Mouse (Mus musculus) embryo, embryonic 11.5 days (tissue): ENCODE measurements around the gene Apol7a.
A peak's percentile ranks its signal among the peaks of the same experiment; 100 is the strongest.

Experiments used
- DNase-seq: peaks from one replicate; pipeline ENCODE4 v3.0.0-alpha.2; 2012; ENCODE audit warnings: low read depth, low spot score

Apol7a gene

DNA sequence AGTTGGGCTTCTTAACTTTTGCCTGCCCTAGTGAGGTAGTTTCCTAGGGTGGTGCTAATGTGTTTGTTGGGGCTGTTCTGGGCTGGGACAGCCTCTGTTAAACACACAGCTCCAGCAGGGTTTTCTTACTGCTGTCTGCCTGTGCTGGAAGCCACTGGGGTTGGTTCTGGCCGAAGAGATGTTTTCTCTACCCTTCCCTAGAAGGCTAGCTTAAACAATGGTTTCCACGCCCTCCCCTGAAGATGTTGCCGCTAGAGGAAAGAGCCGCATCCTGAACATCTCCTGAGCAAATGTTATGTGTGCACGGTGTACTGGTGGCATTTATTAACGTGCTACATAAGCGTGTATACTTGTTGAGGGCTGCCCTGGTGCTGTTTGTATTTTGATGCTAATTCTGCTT is 50.8 kb downstream of the Apol7a start:
- DNase-seq = no peak

DNA sequence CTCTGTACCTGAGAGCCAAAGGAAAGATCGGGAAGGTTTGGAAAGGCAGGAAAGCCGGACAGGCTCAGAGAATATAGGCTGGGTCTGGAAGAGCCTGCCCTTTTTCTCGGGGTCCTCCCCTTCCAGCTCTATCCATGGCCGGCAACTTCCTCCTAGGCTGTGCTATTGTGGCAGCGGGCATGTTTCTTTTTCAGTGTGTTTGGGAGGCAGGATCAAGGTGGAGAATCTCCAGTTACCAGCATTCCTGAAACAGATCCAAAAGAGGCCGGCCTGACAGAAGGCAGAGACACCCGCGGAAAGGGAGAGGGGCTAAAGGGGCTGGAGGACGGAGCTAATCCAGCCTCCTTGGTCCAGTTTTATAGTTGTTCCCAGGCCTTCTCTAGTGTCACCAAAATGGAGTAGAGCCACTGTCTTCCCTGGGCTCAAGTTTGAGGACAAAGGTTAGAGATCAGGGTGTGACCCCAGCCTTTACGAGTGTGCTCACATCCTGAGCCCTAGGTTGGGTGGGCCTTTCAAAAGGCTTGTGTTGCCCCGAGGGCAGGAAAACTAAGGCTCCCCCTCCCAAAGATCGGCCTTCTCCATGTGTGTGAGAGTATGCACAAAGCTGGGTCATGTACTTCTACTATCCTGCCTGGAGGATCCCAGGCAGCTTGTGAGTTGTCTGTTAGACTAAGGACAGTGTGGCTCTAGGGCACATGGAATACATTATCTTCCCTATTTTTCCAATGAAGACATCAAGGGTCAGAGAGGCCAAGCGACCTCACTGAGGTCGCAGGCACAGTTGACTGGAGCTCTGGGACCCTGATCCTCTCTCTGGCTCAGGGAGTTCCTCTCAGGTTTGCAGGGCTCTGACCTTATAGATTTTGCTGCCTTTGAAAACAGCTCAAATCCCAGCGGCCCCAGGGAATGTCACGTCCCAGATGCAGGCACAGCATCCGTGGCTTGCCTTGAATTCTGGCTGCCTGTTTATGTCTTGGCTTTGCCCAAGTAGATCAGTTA is 54.5 kb downstream of the Apol7a start:
- DNase-seq = no peak

- peak; percentile 70 for DNase-seq
Observed at GRCm38 (mm10) chr15:77343527-77344091, 55.3 kb downstream of the Apol7a start.

GRCm38 (mm10) chr15:77342962-77343526 is 55.9 kb downstream of the Apol7a start:
- DNase-seq = no peak

DNA sequence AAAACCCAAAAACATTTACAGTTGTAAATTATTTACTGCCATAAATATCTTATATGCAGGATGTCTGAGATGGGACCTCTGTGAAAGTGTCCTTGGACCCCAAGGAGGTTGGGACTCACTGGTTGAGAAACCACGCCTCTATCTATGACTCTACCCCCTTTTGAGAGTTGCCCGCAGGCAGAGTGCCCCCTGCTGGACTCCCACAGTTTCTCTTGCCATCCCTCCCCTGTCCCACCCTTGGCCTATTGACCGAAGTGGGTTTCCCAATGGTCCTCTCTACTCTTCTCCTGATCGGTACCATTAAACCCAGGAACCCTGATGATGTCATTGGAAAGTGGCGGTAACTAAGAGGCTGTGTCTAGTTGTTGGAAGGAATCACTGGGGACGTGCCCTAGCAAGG is 56.9 kb downstream of the Apol7a start:
- DNase-seq = no peak

DNA sequence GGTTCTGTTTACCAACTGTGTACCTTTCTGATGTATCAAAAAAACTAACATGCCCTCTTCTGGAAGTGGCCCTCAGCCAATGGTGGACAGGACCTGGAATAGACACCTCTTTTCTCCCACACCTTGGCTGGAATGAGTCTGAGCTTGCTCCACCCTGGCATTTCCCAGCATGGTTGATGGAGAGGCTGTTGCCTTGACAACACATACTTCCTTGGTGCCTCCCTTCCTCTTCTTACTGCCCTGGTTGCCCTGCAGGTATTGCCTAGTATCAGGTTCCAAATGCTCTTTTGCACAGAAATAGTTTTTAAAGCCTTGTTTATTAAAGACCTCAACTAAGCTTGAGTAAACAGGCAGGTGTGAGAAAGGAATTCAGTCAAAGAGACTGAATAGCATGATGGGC is 58.3 kb downstream of the Apol7a start:
- DNase-seq = no peak

DNA sequence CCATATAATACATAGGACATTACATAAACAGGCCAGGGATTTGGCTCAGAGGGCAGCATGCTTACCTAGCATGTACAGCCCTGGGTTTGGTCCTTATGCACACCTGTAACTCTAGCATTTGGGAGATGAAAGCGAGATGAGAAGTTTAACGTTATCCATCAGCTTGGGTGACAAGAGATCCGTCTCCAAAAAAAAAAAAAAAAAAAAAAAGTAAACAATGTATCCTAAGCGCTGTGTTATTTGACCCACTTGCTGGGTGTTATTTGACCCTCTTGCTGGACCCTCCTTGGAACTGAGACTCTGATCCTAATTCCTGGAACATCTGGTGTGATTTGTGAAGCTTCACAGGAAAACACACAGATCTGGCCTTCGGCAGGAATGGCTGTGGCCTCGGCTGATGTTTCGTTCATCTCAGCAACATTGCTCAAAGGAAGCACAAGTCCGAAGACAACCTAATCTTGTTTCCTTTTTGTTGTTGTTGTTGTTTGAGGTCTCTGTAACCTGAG is 59.9 kb downstream of the Apol7a start:
- DNase-seq = no peak

DNA sequence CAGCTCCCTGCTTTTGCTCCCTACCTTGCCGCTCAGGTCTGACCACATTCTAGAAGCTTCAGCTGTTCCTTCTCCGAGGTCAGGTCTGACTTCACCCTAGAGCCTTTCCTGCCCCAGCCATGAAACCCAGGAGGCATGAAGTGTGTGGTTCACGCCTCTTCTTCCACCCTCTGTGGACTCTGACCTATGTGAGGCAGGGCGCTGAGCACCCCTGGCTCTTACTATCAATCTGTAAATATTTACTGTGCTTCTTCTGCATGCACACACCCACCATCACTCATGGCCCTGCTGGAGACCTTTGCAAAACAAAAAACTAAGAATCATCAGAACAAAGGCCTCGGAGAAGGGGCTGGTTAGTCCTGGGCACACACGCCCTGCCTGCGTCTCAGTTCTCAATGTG is 60.5 kb downstream of the Apol7a start:
- DNase-seq = no peak
